Mouse (Mus musculus): ENCODE data around the gene Gm20509. TPM values are rescaled to one million over a fixed set of nuclear protein-coding genes. Genes with fewer than 3 reads are reported as not detected.

Gm20509 gene
- not detected in 2 replicates for polyA plus RNA-seq (2012; rRNA removed)

GRCm38 (mm10) chr9:73102181-73102580, at the start of gene Gm20509:
Gene Gm20509 (plus strand): TSS chr9:73102470.
- TF ChIP-seq POLR2A (IDR thresholded peaks at IDR 0.05; ENCODE audit: low read depth, low read length): no peak
- H3K36me3 ChIP-seq (ENCODE audit: control insufficient read depth, insufficient read depth, low read length): no peaks in the 10 kb centered on the region
- H3K4me1 ChIP-seq (ENCODE audit: control insufficient read depth, insufficient read depth, low read length): no peaks in the 10 kb centered on the region
- no peak for DNase-seq
- peak within 1 kb of the TSS; percentile 47 for H3K4me3 ChIP-seq (ENCODE audit: insufficient read depth, low read depth, low read length)
- H3K27ac ChIP-seq (ENCODE audit: insufficient read depth, low read depth, low read length): no peak within 1 kb of the TSS
- 95% methylated on average over 4 of the region's 4 CpGs for WGBS
- H3K27me3 ChIP-seq (replicated peaks; ENCODE audit: control insufficient read depth, insufficient read depth, low read length): no peaks in the 10 kb centered on the region

GRCm38 (mm10) chr9:73055441-73055911, 46.8 kb upstream of the Gm20509 start:
- H3K36me3 ChIP-seq (ENCODE audit: control insufficient read depth, insufficient read depth, low read length): no peaks in the 10 kb centered on the region
- peak; percentile 70 for DNase-seq
- peaks cover 7% of the 10 kb centered on the region; the same call in 1 of the 2 replicates for H3K4me1 ChIP-seq (ENCODE audit: control insufficient read depth, insufficient read depth, low read length)
- WGBS: 37% methylated on average over 10 of the region's 10 CpGs
- no peak overlapping the region for H3K4me3 ChIP-seq (ENCODE audit: insufficient read depth, low read depth, low read length)
- peak overlapping the region; percentile 73 for H3K27ac ChIP-seq (ENCODE audit: insufficient read depth, low read depth, low read length)
- H3K27me3 ChIP-seq (replicated peaks; ENCODE audit: control insufficient read depth, insufficient read depth, low read length): no peaks in the 10 kb centered on the region
- no peak for TF ChIP-seq CTCF (conservative IDR thresholded peaks at IDR 0.05; ENCODE audit: insufficient read depth, insufficient read length, low read depth, low read length)
- TF ChIP-seq POLR2A (IDR thresholded peaks at IDR 0.05; ENCODE audit: low read depth, low read length): no peak

DNA sequence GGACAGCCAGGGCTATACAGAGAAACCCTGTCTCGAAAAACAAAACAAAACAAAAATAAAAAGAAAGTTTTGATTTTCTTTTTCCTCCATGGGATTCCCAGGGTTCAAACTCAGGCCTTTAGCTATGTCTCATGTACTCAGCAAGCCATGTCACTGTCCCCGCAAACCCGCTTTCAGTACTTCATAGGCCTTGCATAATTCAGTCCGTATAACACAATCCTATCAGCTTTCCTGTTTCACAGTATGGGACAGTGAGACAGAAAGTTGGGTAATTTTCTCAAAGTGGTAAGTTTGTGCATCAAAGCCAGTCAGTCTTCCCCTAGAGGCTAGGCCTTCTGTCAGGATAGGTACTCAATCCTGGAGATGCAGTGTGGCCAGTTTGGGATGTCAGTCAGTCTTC, 43.0 kb upstream of the Gm20509 start:
- no peaks in the 10 kb centered on the region for H3K27me3 ChIP-seq (replicated peaks; ENCODE audit: control insufficient read depth, insufficient read depth, low read length)
- peaks cover 5% of the 10 kb centered on the region; the same call in 1 of the 2 replicates for H3K4me1 ChIP-seq (ENCODE audit: control insufficient read depth, insufficient read depth, low read length)
- WGBS: 93% methylated on average over 4 of the region's 4 CpGs
- DNase-seq: no peak
- no peaks in the 10 kb centered on the region for H3K36me3 ChIP-seq (ENCODE audit: control insufficient read depth, insufficient read depth, low read length)
- no peak overlapping the region for H3K27ac ChIP-seq (ENCODE audit: insufficient read depth, low read depth, low read length)
- TF ChIP-seq CTCF (conservative IDR thresholded peaks at IDR 0.05; ENCODE audit: insufficient read depth, insufficient read length, low read depth, low read length): no peak
- TF ChIP-seq POLR2A (IDR thresholded peaks at IDR 0.05; ENCODE audit: low read depth, low read length): no peak
- H3K4me3 ChIP-seq (ENCODE audit: insufficient read depth, low read depth, low read length): no peak overlapping the region

DNA sequence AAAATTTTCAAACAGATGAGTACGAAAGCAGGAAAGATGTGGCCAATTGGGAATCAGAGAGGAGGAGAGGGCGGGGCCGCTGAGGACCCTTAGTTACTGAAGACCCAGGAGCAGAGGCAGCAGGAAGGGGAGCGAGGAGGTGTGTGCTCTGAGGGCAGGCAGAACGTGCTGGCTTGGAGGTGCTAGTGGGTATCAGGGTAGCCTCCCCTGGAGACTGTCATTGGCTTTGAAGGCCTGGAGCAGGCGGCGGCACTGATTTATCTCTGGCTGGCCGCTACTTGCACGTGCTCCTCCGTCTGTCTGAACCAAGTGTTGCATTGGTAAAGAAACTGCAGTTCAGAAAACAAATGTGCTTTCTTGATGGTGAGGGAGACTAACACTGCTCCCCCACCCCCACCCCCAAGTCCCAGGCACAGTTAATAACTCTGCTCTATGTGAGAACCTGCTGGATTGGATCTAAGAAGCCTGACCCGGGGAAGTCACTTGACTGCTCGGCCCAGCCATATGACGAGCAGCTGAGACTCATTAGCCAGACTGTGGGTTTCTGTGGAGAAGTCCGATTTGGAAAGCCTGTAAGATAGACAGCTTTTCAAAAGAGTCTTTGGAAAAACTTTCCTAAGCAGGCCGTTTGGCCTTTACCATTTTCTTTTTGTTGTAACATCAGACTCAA, 38.5 kb upstream of the Gm20509 start:
- H3K4me3 ChIP-seq (ENCODE audit: insufficient read depth, low read depth, low read length): no peak overlapping the region
- WGBS: 46% methylated on average over 15 of the region's 15 CpGs

DNA sequence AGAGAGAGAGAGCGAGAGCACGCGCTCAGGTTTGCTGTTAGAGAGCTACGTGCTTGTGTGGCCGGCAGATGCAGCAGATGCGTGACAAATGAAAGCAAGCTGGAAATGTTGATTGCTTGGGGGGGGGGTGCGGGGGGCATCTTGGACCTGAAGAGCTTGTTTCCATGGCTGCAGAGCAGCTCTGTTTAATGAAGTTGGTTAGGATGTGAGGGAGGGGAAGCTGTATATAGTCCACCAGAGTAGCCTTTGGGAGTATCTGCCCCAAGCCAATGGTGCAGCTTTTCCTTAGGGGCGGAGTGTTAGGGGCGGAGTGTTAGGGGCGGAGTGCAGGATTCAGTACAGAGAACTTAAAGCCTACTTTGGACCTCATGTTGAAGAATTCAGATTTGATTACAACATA, 35.2 kb upstream of the Gm20509 start:
- DNase-seq: peak; percentile 46
- Histone ChIP-seq H3K4me1 (ENCODE audit: control insufficient read depth, insufficient read depth, low read length) (peaks cover 6% of the 10 kb centered on the region; the same call in 1 of the 2 replicates), H3K4me3 (ENCODE audit: insufficient read depth, low read depth, low read length) (peak overlapping the region; percentile 3; the same call in 1 of the 2 replicates), H3K27me3 (replicated peaks; ENCODE audit: control insufficient read depth, insufficient read depth, low read length) (no peaks in the 10 kb centered on the region), H3K36me3 (ENCODE audit: control insufficient read depth, insufficient read depth, low read length) (no peaks in the 10 kb centered on the region), H3K27ac (ENCODE audit: insufficient read depth, low read depth, low read length) (no peak overlapping the region)
- 27% methylated on average over 10 of the region's 10 CpGs for WGBS
- TF ChIP-seq POLR2A (IDR thresholded peaks at IDR 0.05; ENCODE audit: low read depth, low read length): no peak
- TF ChIP-seq CTCF (conservative IDR thresholded peaks at IDR 0.05; ENCODE audit: insufficient read depth, insufficient read length, low read depth, low read length): no peak

More for the DNA sequence above, 38.5 kb upstream of the Gm20509 start:
- DNase-seq: peak; percentile 53
- TF ChIP-seq POLR2A (IDR thresholded peaks at IDR 0.05; ENCODE audit: low read depth, low read length) (no peak), CTCF (conservative IDR thresholded peaks at IDR 0.05; ENCODE audit: insufficient read depth, insufficient read length, low read depth, low read length) (no peak)
- no peaks in the 10 kb centered on the region for H3K27me3 ChIP-seq (replicated peaks; ENCODE audit: control insufficient read depth, insufficient read depth, low read length)
- H3K27ac ChIP-seq (ENCODE audit: insufficient read depth, low read depth, low read length): peak overlapping the region; percentile 48
- no peaks in the 10 kb centered on the region for H3K36me3 ChIP-seq (ENCODE audit: control insufficient read depth, insufficient read depth, low read length)
- H3K4me1 ChIP-seq (ENCODE audit: control insufficient read depth, insufficient read depth, low read length): peaks cover 6% of the 10 kb centered on the region; the same call in 1 of the 2 replicates

DNA sequence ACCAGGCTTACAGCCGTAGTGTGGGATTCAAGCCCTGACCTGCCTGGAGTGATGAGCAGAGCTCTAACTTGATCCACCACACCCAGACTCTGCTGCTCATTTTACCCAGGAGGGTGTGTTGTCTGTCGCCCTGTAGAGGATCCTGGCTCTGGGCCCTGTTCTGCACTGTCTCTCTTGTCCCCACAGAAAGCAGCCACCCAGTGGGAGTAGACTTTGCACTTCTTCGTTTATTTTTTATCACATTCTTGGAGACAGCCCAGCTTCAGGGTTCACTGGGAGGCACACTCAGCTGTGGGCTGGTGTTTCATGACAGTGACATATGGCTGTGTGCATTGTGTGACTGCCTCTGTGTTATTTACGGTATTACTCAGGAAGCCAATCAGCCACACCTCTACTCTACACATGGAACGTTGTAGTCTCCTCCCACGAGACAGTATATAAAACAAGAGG, 34.0 kb upstream of the Gm20509 start:
- peaks cover 6% of the 10 kb centered on the region; the same call in 1 of the 2 replicates for H3K4me1 ChIP-seq (ENCODE audit: control insufficient read depth, insufficient read depth, low read length)
- peak overlapping the region; percentile 43; the same call in 1 of the 2 replicates for H3K27ac ChIP-seq (ENCODE audit: insufficient read depth, low read depth, low read length)
- TF ChIP-seq CTCF (conservative IDR thresholded peaks at IDR 0.05; ENCODE audit: insufficient read depth, insufficient read length, low read depth, low read length) (no peak), POLR2A (IDR thresholded peaks at IDR 0.05; ENCODE audit: low read depth, low read length) (no peak)
- no peak overlapping the region for H3K4me3 ChIP-seq (ENCODE audit: insufficient read depth, low read depth, low read length)
- no peaks in the 10 kb centered on the region for H3K27me3 ChIP-seq (replicated peaks; ENCODE audit: control insufficient read depth, insufficient read depth, low read length)
- no peaks in the 10 kb centered on the region for H3K36me3 ChIP-seq (ENCODE audit: control insufficient read depth, insufficient read depth, low read length)
- peak; percentile 90 for DNase-seq
- 25% methylated on average over 6 of the region's 6 CpGs for WGBS

GRCm38 (mm10) chr9:73068688-73069087, 33.6 kb upstream of the Gm20509 start:
- peaks cover 6% of the 10 kb centered on the region; the same call in 1 of the 2 replicates for H3K4me1 ChIP-seq (ENCODE audit: control insufficient read depth, insufficient read depth, low read length)
- peak overlapping the region; percentile 47; the same call in 1 of the 2 replicates for H3K27ac ChIP-seq (ENCODE audit: insufficient read depth, low read depth, low read length)
- no peaks in the 10 kb centered on the region for H3K36me3 ChIP-seq (ENCODE audit: control insufficient read depth, insufficient read depth, low read length)
- no peak for TF ChIP-seq POLR2A (IDR thresholded peaks at IDR 0.05; ENCODE audit: low read depth, low read length)
- TF ChIP-seq CTCF (conservative IDR thresholded peaks at IDR 0.05; ENCODE audit: insufficient read depth, insufficient read length, low read depth, low read length): no peak
- DNase-seq: peak; percentile 41
- 58% methylated on average over 6 of the region's 6 CpGs for WGBS
- H3K27me3 ChIP-seq (replicated peaks; ENCODE audit: control insufficient read depth, insufficient read depth, low read length): no peaks in the 10 kb centered on the region
- no peak overlapping the region for H3K4me3 ChIP-seq (ENCODE audit: insufficient read depth, low read depth, low read length)

Measured in kidney, adult 2 months (tissue).